ENCODE assay signal across 8 mouse cellular contexts in the genomic region with DNA sequence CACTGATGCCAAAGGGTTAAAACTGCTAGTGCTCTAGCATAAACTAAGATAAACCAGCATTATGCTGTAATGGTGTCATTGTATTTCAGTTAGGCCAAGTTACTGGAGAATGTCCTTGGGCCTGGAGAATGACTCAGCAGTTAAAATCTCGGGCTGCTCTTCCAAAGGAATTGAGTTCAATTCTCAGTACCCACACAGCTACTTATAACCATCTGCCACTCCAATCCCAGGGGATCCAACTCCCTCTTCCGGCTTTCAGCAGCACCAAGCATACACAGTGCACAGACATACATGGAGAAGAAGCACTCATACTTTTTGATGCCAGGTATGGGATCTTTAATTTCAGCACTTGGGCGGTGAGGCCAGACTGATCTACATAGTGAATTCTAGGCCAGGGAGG. TPM values are rescaled to one million over a fixed set of nuclear protein-coding genes. Genes with fewer than 3 reads are reported as not detected.
DNase-seq lines count a peak whose midpoint lies in the region; ATAC-seq and TF ChIP-seq lines count a peak whose summit lies in the region.

No protein-coding gene starts in this region.

- no peak overlapping the region for H3K9ac ChIP-seq in kidney, postnatal 0 days (ENCODE audit: low read depth, low read length)
- no peak overlapping the region for H3K9ac ChIP-seq in kidney, embryonic 14.5 days (ENCODE audit: low read depth, low read length)
- no peak overlapping the region; the same call in 1 of the 2 replicates for H3K9ac ChIP-seq in liver, embryonic 13.5 days

- no peak for TF ChIP-seq POLR2A in cerebellum, adult 2 months (IDR thresholded peaks at IDR 0.05; ENCODE audit: borderline replicate concordance, insufficient read depth, low read length)
- no peak for TF ChIP-seq POLR2A in thymus, adult 2 months (IDR thresholded peaks at IDR 0.05; ENCODE audit: control insufficient read depth, extremely low read depth, insufficient read depth, low read length, poor library complexity)

- H3K9me3 ChIP-seq in kidney, postnatal 0 days (replicated peaks; ENCODE audit: low read length) = no peaks in the 10 kb centered on the region
- no peaks in the 10 kb centered on the region for H3K9me3 ChIP-seq in kidney, embryonic 14.5 days (ENCODE audit: control insufficient read depth, low read length)
- no peaks in the 10 kb centered on the region for H3K9me3 ChIP-seq in liver, embryonic 13.5 days (replicated peaks)

- no peak overlapping the region for H3K4me3 ChIP-seq in kidney, postnatal 0 days (replicated peaks; ENCODE audit: low read depth, low read length)
- H3K4me3 ChIP-seq in kidney, embryonic 14.5 days (ENCODE audit: low read length) = no peak overlapping the region
- H3K4me3 ChIP-seq in cerebellum, adult 2 months (replicated peaks; ENCODE audit: insufficient read depth, low read depth, low read length) = no peak overlapping the region
- H3K4me3 ChIP-seq in liver, embryonic 13.5 days (replicated peaks) = no peak overlapping the region
- H3K4me3 ChIP-seq in thymus, adult 2 months (ENCODE audit: control insufficient read depth, insufficient read depth, low read length) = no peak overlapping the region

- ATAC-seq in kidney, postnatal 0 days (replicated peaks; ENCODE audit: low FRiP score, low read depth) = 0 out of 2 replicates have a peak, but pooled peaks have one; percentile 36
- no peak for ATAC-seq in kidney, embryonic 14.5 days (ENCODE audit: low FRiP score, low TSS enrichment)
- ATAC-seq in liver, embryonic 13.5 days (ENCODE audit: low read depth) = peak; percentile 54

- H3K27ac ChIP-seq in kidney, postnatal 0 days = no peak overlapping the region
- no peak overlapping the region for H3K27ac ChIP-seq in kidney, embryonic 14.5 days (ENCODE audit: low read depth, low read length)
- H3K27ac ChIP-seq in cerebellum, adult 2 months (ENCODE audit: insufficient read depth, low read length) = 0 out of 2 replicates have a peak overlapping the region, but pooled peaks have one; percentile 53
- peak overlapping the region; percentile 55; the same call in 1 of the 2 replicates for H3K27ac ChIP-seq in liver, embryonic 13.5 days
- no peak overlapping the region for H3K27ac ChIP-seq in thymus, adult 2 months (ENCODE audit: control insufficient read depth, insufficient read depth, low read length)

- no peak for DNase-seq in kidney, postnatal 0 days (ENCODE audit: low spot score)
- DNase-seq in ZHBTc4 (ENCODE audit: low read depth, low spot score) = peak; percentile 50
- DNase-seq in cerebellum, adult 2 months = peak; percentile 17 to 49
- DNase-seq in liver, embryonic 13.5 days = no peak
- DNase-seq in thymus, adult 2 months = no peak
- no peak for DNase-seq in kidney, postnatal 25 days
- no peak for DNase-seq in thymus, postnatal 36 days

- peaks cover 5% of the 10 kb centered on the region; the same call in 1 of the 2 replicates for H3K4me1 ChIP-seq in kidney, postnatal 0 days (replicated peaks; ENCODE audit: insufficient read depth, low read length)
- H3K4me1 ChIP-seq in kidney, embryonic 14.5 days (ENCODE audit: control insufficient read depth, insufficient read depth, low read length) = 0 out of 2 replicates have a peak, but pooled peaks cover 3% of the 10 kb centered on the region
- peaks cover 7% of the 10 kb centered on the region; the same call in 1 of the 2 replicates for H3K4me1 ChIP-seq in cerebellum, adult 2 months (ENCODE audit: control insufficient read depth, insufficient read depth, low read length)
- H3K4me1 ChIP-seq in liver, embryonic 13.5 days (replicated peaks) = peaks cover 40% of the 10 kb centered on the region
- H3K4me1 ChIP-seq in thymus, adult 2 months (replicated peaks; ENCODE audit: control insufficient read depth, insufficient read depth, low read length) = peaks cover 2% of the 10 kb centered on the region; the same call in 1 of the 2 replicates

- WGBS in kidney, postnatal 0 days = 58% methylated on average over 3 of the region's 3 CpGs
- 73% methylated on average over 3 of the region's 3 CpGs for WGBS in kidney, embryonic 14.5 days
- WGBS in cerebellum, adult 2 months = 16% methylated on average over 3 of the region's 3 CpGs
- WGBS in liver, embryonic 13.5 days (ENCODE audit: insufficient replicate concordance) = 52% methylated on average over 3 of the region's 3 CpGs
- WGBS in thymus, adult 2 months = 76% methylated on average over 3 of the region's 3 CpGs

- H3K4me2 ChIP-seq in kidney, postnatal 0 days (ENCODE audit: low read length) = no peak overlapping the region
- H3K4me2 ChIP-seq in kidney, embryonic 14.5 days (replicated peaks; ENCODE audit: low read depth, low read length) = no peak overlapping the region
- H3K4me2 ChIP-seq in liver, embryonic 13.5 days = no peak overlapping the region

- H3K36me3 ChIP-seq in kidney, postnatal 0 days (ENCODE audit: insufficient read depth, low read length) = no peaks in the 10 kb centered on the region
- no peaks in the 10 kb centered on the region for H3K36me3 ChIP-seq in kidney, embryonic 14.5 days (ENCODE audit: control insufficient read depth, insufficient read depth, low read length)
- peaks cover 4% of the 10 kb centered on the region for H3K36me3 ChIP-seq in liver, embryonic 13.5 days
- no peaks in the 10 kb centered on the region for H3K36me3 ChIP-seq in thymus, adult 2 months (ENCODE audit: control insufficient read depth, insufficient read depth, low read length)

- no peak for TF ChIP-seq CTCF in kidney, postnatal 0 days (IDR thresholded peaks at IDR 0.05; ENCODE audit: low read depth)
- TF ChIP-seq CTCF in cerebellum, adult 2 months (IDR thresholded peaks at IDR 0.05; ENCODE audit: borderline replicate concordance, insufficient read depth, low read depth, low read length) = no peak
- TF ChIP-seq CTCF in thymus, adult 2 months (IDR thresholded peaks at IDR 0.05; ENCODE audit: borderline replicate concordance, control insufficient read depth, extremely low read depth, insufficient read depth, low read length, poor library complexity) = no peak

- no peaks in the 10 kb centered on the region for H3K27me3 ChIP-seq in kidney, postnatal 0 days (ENCODE audit: insufficient read depth, low read length)
- no peaks in the 10 kb centered on the region for H3K27me3 ChIP-seq in kidney, embryonic 14.5 days (ENCODE audit: control insufficient read depth, insufficient read depth, low read length)
- no peaks in the 10 kb centered on the region for H3K27me3 ChIP-seq in cerebellum, adult 2 months (ENCODE audit: control insufficient read depth, insufficient read depth, low read length)
- no peaks in the 10 kb centered on the region for H3K27me3 ChIP-seq in liver, embryonic 13.5 days
- H3K27me3 ChIP-seq in thymus, adult 2 months (ENCODE audit: control insufficient read depth, insufficient read depth, low read length) = no peaks in the 10 kb centered on the region

RNA-seq across cellular contexts. Expression of a gene that starts 8.1 kb away (rescaled TPM):
- polyA plus RNA-seq in kidney, postnatal 0 days (2015; fragmentation: Nextera tagmentation; extraction: Ambion mirVana) = 29.5 and 29.7 TPM in 2 replicates
- polyA plus RNA-seq in kidney, embryonic 14.5 days (2014; fragmentation: Nextera tagmentation; extraction: Ambion mirVana) = 27.6 and 41.6 TPM in 2 replicates
- polyA plus RNA-seq in cerebellum, adult 2 months (2012; rRNA removed) = 31.0 and 31.4 TPM in 2 replicates
- 16.1 and 19.3 TPM in 2 replicates for polyA plus RNA-seq in liver, embryonic 13.5 days (2015; fragmentation: Nextera tagmentation; extraction: Ambion mirVana)
- 20.5 and 21.6 TPM in 2 replicates for polyA plus RNA-seq in thymus, adult 2 months (2012; rRNA removed)

Comparison
In these comparisons a context has a peak if more than half of its experiments do, and no peak if none do; other contexts are left out.
1. DNase-seq: peak in ZHBTc4 (single experiment) and cerebellum, adult 2 months (2 of 2); none in kidney, postnatal 0 days (single experiment), liver, embryonic 13.5 days (single experiment), thymus, adult 2 months (single experiment), kidney, postnatal 25 days (0 of 2) and thymus, postnatal 36 days (0 of 2).
2. H3K27ac ChIP-seq: peak in cerebellum, adult 2 months (single experiment) and liver, embryonic 13.5 days (single experiment); none in kidney, postnatal 0 days (single experiment), kidney, embryonic 14.5 days (single experiment) and thymus, adult 2 months (single experiment).